Mouse (Mus musculus) liver, postnatal 0 days (tissue): ENCODE data around the gene Yif1a.

Source experiments
- CTCF ChIP-seq: sonication (generic); IDR thresholded peaks from 2 replicates; pipeline ENCODE4 v1.5.1; 2016; ENCODE audit warnings: antibody characterized with exemption, low read depth
- EP300 ChIP-seq: IDR thresholded peaks from 2 replicates; pipeline ENCODE4 v1.6.1; 2016; ENCODE audit warnings: antibody characterized with exemption, low read depth, mild to moderate bottlenecking

DNA sequence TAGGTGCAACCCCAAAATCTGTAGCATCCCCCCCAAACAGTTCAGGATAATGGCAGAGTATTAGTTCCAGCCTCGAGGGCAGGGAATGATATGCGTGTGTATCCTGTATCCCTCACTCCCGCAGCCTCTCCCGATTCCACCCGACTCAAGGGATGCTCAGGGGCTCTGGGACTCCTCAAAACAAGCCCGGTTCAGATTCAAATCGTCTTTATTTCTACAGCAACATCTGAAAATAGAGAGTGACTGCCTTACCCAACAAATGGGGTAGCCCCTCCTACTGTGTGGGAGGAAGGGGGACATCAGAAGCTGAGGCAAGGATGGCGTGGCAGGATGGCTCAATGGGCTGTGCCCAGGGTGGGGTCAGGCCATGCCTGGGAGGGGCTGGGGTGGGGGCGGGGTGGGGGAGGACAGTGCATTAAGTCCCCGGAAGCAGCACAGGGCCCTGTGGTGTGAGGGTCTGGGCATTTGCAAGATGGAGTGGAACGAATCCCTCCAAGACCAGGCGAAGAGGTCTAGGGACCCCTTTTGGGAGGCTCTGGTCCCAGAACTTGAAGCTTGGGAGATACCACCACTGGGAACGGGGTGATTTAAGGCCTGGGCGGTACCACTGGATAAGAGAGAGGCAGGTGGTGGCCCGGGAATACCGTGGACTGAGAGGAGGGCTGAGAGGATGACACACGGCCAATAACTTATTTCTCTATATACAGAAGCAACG is 19.4 kb downstream of the Yif1a start:
- TF ChIP-seq CTCF (no peak), EP300 (no peak)
